Mouse (Mus musculus) olfactory bulb, adult 2 months (tissue): ENCODE results near the gene Efs. TPM values are rescaled to one million over a fixed set of nuclear protein-coding genes. Genes with fewer than 3 reads are reported as not detected.

Experiments used
- H3K27ac ChIP-seq: fragments of 200-500 bp; 2 replicates; pipeline ENCODE4 v1.5.1; 2012; ENCODE audit warnings: low read depth, low read length; ENCODE audit not compliant: insufficient read depth
- H3K4me1 ChIP-seq: fragments of 200-500 bp; 2 replicates; pipeline ENCODE4 v1.6.1; 2012; ENCODE audit warnings: low read length; ENCODE audit not compliant: control insufficient read depth, insufficient read depth
- H3K4me3 ChIP-seq: fragments of 200-500 bp; 2 replicates; pipeline ENCODE4 v1.5.1; 2012; ENCODE audit warnings: mild to moderate bottlenecking, low read depth, low read length, moderate library complexity; ENCODE audit not compliant: insufficient read depth
- CTCF ChIP-seq: fragments of 200-500 bp; IDR thresholded peaks from 2 replicates; pipeline ENCODE4 v1.5.1; 2012; ENCODE audit warnings: low read depth, mild to moderate bottlenecking, low read length, moderate library complexity; ENCODE audit not compliant: insufficient read depth
- POLR2A ChIP-seq: fragments of 200-500 bp; IDR thresholded peaks from 2 replicates; pipeline ENCODE4 v1.6.1; 2012; ENCODE audit warnings: mild to moderate bottlenecking, low read depth, low read length, moderate library complexity; ENCODE audit not compliant: insufficient read depth
- WGBS: fragments of 180-500 bp; shearing (Covaris S2); methylation state at CpG from one replicate; pipeline ENCODE4 v1.1.7; 2018; 5-methylcytosine and 5-hydroxymethylcytosine counted together
- polyA plus RNA-seq: library from polyadenylated mRNA; stranded (reverse); fragments of >200 nt; gene quantifications from 2 replicates; pipeline ENCODE4 v1.2.4, GENCODE M21; 2012; ENCODE audit warnings: low replicate concordance; ENCODE audit not compliant: missing spikeins, insufficient read depth, insufficient read length

The Efs gene
- polyA plus RNA-seq, 1 experiment, result not detected

GRCm38 (mm10) chr14:54908682-54909081, 17.2 kb downstream of the Efs start:
- Histone ChIP-seq H3K27ac (peak overlapping the region; percentile 48; the same call in 1 of the 2 replicates), H3K4me3 (no peak overlapping the region), H3K4me1 (peaks cover 33% of the 10 kb centered on the region)
- 71% methylated on average over 7 of the region's 7 CpGs for WGBS
- TF ChIP-seq CTCF (no peak), POLR2A (no peak)

DNA sequence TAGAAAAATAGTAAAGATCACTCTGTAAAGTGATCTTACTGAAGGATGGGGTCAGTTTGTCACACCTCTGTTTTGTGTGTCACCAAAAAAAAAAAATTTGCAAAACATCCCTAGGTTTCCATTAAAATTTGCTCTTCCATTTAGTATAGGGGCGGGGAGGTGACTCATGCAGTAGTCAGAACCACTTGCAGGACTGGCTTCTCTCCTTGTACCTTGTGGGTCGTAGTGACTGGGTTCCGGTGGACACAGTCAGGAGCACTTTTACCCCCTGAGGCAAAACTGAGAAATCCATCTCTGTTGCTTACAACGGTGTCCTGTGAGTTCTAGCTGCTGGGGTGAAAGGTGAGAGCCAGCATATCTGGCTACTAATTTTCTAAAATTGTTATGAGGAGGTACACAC, 22.3 kb downstream of the Efs start:
- Histone ChIP-seq H3K27ac (no peak overlapping the region), H3K4me1 (peaks cover 13% of the 10 kb centered on the region; the same call in 1 of the 2 replicates), H3K4me3 (no peak overlapping the region)
- TF ChIP-seq POLR2A, result no peak
- no peak for TF ChIP-seq CTCF
- 63% methylated on average over 4 of the region's 4 CpGs for WGBS

- TF ChIP-seq CTCF (no peak), POLR2A (no peak)
- Histone ChIP-seq H3K4me1 (no peaks in the 10 kb centered on the region; the same call in 1 of the 2 replicates), H3K27ac (no peak overlapping the region), H3K4me3 (no peak overlapping the region)
- 2% methylated on average over 3 of the region's 3 CpGs for WGBS
Measured at GRCm38 (mm10) chr14:54900383-54900782, 25.5 kb downstream of the Efs start.

DNA sequence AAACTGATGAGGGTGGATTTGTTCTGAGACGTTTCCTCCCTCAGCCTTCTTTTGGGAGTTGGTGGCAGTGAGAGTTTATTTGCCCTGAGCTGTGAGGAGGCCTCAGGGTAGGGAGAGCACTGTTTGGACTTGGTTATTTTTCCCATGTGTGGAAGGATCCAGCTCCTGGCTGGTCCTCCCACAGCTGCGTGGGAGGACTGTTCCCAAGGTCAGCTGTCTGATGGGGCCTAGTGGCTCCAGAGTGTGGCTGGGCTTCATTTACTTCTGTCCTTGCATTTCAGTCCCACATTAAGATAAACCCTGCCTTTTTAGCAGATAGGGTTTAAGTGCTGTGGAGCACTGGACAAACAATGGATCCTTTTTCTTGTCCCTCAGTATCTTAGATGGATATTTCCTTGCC, 28.5 kb downstream of the Efs start:
- 41% methylated on average over 2 of the region's 2 CpGs for WGBS
- H3K27ac ChIP-seq, result no peak overlapping the region
- H3K4me1 ChIP-seq, result no peaks in the 10 kb centered on the region
- TF ChIP-seq POLR2A, result no peak
- no peak for TF ChIP-seq CTCF
- no peak overlapping the region for H3K4me3 ChIP-seq

GRCm38 (mm10) chr14:54894296-54895151, 31.4 kb downstream of the Efs start:
- under 1% methylated on average over 54 of the region's 54 CpGs for WGBS
- no peaks in the 10 kb centered on the region for H3K4me1 ChIP-seq
- TF ChIP-seq CTCF (no peak), POLR2A (no peak)
- H3K27ac ChIP-seq, result peak overlapping the region; percentile 33; the same call in 1 of the 2 replicates
- peak overlapping the region; percentile 73 for H3K4me3 ChIP-seq

- no peaks in the 10 kb centered on the region for H3K4me1 ChIP-seq
- H3K27ac ChIP-seq, result peak overlapping the region; percentile 87
- under 1% methylated on average over 38 of the region's 38 CpGs for WGBS
- H3K4me3 ChIP-seq, result peak overlapping the region; percentile 73
- TF ChIP-seq POLR2A (peak; percentile 42; the same call in 1 of the 2 replicates), CTCF (no peak)
Measured at GRCm38 (mm10) chr14:54893651-54894181, 32.2 kb downstream of the Efs start.

DNA sequence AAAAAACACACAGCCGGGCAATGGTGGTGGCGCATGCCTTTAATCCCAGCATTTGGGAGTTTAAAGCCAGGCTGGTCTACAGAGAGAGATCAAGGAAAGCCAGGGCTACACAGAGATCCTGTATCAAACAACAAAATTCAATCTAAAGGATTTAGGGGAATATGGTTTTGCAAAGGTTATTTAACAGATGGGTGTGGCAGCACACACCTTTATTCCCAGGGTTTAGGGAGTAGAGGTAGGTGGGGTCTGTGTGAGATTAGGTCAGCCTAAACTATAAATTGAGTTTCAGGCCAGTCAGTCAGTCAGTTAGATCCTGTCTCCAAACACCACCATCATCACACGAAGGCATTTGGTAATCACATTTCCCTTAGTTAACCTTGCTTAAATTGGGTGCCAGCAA, 33.7 kb downstream of the Efs start, which contains the start of gene Pabpn1:
Pabpn1 (plus strand) TSS at position 301 of the 400 bp plus-strand sequence.
- Histone ChIP-seq H3K4me1 (no peaks in the 10 kb centered on the region), H3K4me3 (no peak within 1 kb of the TSS), H3K27ac (peak within 1 kb of the TSS; percentile 87)
- TF ChIP-seq CTCF (no peak), POLR2A (no peak)
- 87% methylated on average over 3 of the region's 3 CpGs for WGBS

DNA sequence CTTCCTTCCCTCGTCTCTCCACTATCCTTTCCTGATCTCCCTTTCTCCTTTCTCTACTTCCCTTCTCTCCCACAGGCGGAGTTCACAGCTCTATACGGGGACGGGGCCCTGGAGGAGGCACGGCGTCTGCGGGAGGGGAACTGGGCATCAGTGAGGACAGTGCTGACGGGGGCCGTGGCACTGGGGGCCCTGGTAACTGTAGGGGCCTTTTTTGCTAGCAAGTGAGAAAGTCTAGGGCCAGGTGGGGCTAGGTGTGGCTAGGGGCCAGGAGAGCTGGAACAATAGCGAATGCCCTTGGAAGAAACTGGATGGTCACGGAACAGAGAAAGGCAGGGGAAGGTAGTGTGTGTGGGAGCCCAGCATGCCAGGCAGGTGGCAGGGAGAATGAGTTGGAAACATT, 40.6 kb downstream of the Efs start:
- TF ChIP-seq POLR2A (no peak), CTCF (no peak)
- H3K4me3 ChIP-seq, result no peak overlapping the region
- WGBS, result 90% methylated on average over 11 of the region's 11 CpGs
- H3K4me1 ChIP-seq, result peaks cover 23% of the 10 kb centered on the region
- no peak overlapping the region for H3K27ac ChIP-seq
